Mouse (Mus musculus) cortical plate, adult 2 months (tissue): ENCODE results near the gene Ubxn7.

ENCODE experiments used
- CTCF ChIP-seq: fragments of 200-500 bp; IDR thresholded peaks from 2 replicates; pipeline ENCODE4 v1.5.1; 2011; ENCODE audit warnings: mild to moderate bottlenecking, control low read depth, low read length; ENCODE audit not compliant: insufficient read depth; ENCODE audit errors: extremely low read depth
- POLR2A ChIP-seq: fragments of 200-500 bp; IDR thresholded peaks from 2 replicates; pipeline ENCODE4 v1.6.1; 2011; ENCODE audit warnings: mild to moderate bottlenecking, low read length, control low read depth; ENCODE audit not compliant: insufficient read depth; ENCODE audit errors: extremely low read depth

- TF ChIP-seq POLR2A (no peak), CTCF (no peak)
Measured at GRCm38 (mm10) chr16:32431926-32432325, 99.9 kb downstream of the Ubxn7 start.
